Mouse (Mus musculus) brain, embryonic 14.5 days (tissue): ENCODE measurements around the gene Prkg1. TPM values are rescaled to one million over a fixed set of nuclear protein-coding genes. Genes with fewer than 3 reads are reported as not detected.
A peak's percentile ranks its signal among the peaks of the same experiment; 100 is the strongest.

Experiments used
- DNase-seq: peaks from one replicate; pipeline ENCODE4 v3.0.0-alpha.2; 2011; ENCODE audit warnings: low read depth
- CTCF ChIP-seq: fragments of 200-500 bp; IDR thresholded peaks from 2 replicates; pipeline ENCODE4 v1.5.1; 2012; ENCODE audit warnings: inconsistent platforms, mild to moderate bottlenecking, moderate library complexity, borderline replicate concordance; ENCODE audit not compliant: insufficient read depth, insufficient read length; ENCODE audit errors: extremely low read depth
- POLR2A ChIP-seq: fragments of 200-500 bp; IDR thresholded peaks from 2 replicates; pipeline ENCODE4 v1.6.1; 2012; ENCODE audit warnings: mild to moderate bottlenecking, inconsistent platforms, borderline replicate concordance; ENCODE audit not compliant: poor library complexity, insufficient read depth, insufficient read length, severe bottlenecking; ENCODE audit errors: extremely low read depth
- polyA plus RNA-seq: library from polyadenylated mRNA; depleted of rRNA; stranded (reverse); fragments of >200 nt; gene quantifications from 2 replicates; pipeline ENCODE4 v1.2.3, GENCODE M21; 2012

Gene Prkg1
- polyA plus RNA-seq, 1 experiment = 4.5 TPM

GRCm38 (mm10) chr19:30806265-30806664 lies 958.6 kb downstream of the Prkg1 start:
- DNase-seq = no peak

GRCm38 (mm10) chr19:30780803-30781202 lies 984.0 kb downstream of the Prkg1 start:
- DNase-seq = no peak
- TF ChIP-seq POLR2A (no peak), CTCF (no peak)

More at GRCm38 (mm10) chr19:30806265-30806664, 958.6 kb downstream of the Prkg1 start:
- TF ChIP-seq POLR2A = no peak
- TF ChIP-seq CTCF = no peak

- TF ChIP-seq POLR2A (no peak), CTCF (no peak)
Measured at GRCm38 (mm10) chr19:30768316-30768715, 996.5 kb downstream of the Prkg1 start.

GRCm38 (mm10) chr19:30744426-30744825 lies 1020.4 kb downstream of the Prkg1 start:
- DNase-seq = no peak
- no peak for TF ChIP-seq POLR2A
- no peak for TF ChIP-seq CTCF

More at GRCm38 (mm10) chr19:30768316-30768715, 996.5 kb downstream of the Prkg1 start:
- DNase-seq = no peak

- TF ChIP-seq POLR2A (no peak), CTCF (no peak)
- DNase-seq = no peak
Measured at GRCm38 (mm10) chr19:30699130-30699529, 1065.7 kb downstream of the Prkg1 start.

GRCm38 (mm10) chr19:30691258-30691657 lies 1073.6 kb downstream of the Prkg1 start:
- TF ChIP-seq POLR2A (no peak), CTCF (no peak)

GRCm38 (mm10) chr19:30690691-30691090 lies 1074.1 kb downstream of the Prkg1 start:
- TF ChIP-seq POLR2A = no peak
- DNase-seq = peak; percentile 65

More at GRCm38 (mm10) chr19:30691258-30691657, 1073.6 kb downstream of the Prkg1 start:
- no peak for DNase-seq

- TF ChIP-seq POLR2A (no peak), CTCF (no peak)
- peak; percentile 53 for DNase-seq
Measured at GRCm38 (mm10) chr19:30687942-30688341, 1076.9 kb downstream of the Prkg1 start.

- TF ChIP-seq POLR2A (no peak), CTCF (no peak)
- peak; percentile 53 for DNase-seq
Measured at GRCm38 (mm10) chr19:30676308-30676707, 1088.5 kb downstream of the Prkg1 start.

GRCm38 (mm10) chr19:30664269-30664668 lies 1100.6 kb downstream of the Prkg1 start:
- TF ChIP-seq CTCF (peak; percentile 91), POLR2A (no peak)
- peak; percentile 79 for DNase-seq

- peak; percentile 25 for DNase-seq
- TF ChIP-seq POLR2A (no peak), CTCF (no peak)
Measured at GRCm38 (mm10) chr19:30642629-30643170, 1122.1 kb downstream of the Prkg1 start.

GRCm38 (mm10) chr19:30637471-30637870 lies 1127.4 kb downstream of the Prkg1 start:
- no peak for TF ChIP-seq CTCF
- TF ChIP-seq POLR2A = no peak
- peak; percentile 90 for DNase-seq

GRCm38 (mm10) chr19:30631051-30631450 lies 1133.8 kb downstream of the Prkg1 start:
- DNase-seq = no peak
- no peak for TF ChIP-seq POLR2A
- TF ChIP-seq CTCF = no peak

- DNase-seq = no peak
- TF ChIP-seq POLR2A (no peak), CTCF (no peak)
Measured at GRCm38 (mm10) chr19:30626036-30626435, 1138.8 kb downstream of the Prkg1 start.
